Mouse (Mus musculus): ENCODE data around the gene Fzd7.

GRCm38 (mm10) chr1:59484791-59485785, 2.9 kb downstream of the Fzd7 start:
- peak; percentile 13 for TF ChIP-seq POLR2A (IDR thresholded peaks at IDR 0.05; ENCODE audit: insufficient read length, low read depth)
- no peak for TF ChIP-seq MAX (IDR thresholded peaks at IDR 0.05; ENCODE audit: low read depth)
- TF ChIP-seq MYOD1 (IDR thresholded peaks at IDR 0.05; ENCODE audit: control insufficient read depth in 1 of 3, insufficient read length in 2 of 3, low read depth in 2 of 3): no peak
- no peak for TF ChIP-seq POLR2AphosphoS2 (IDR thresholded peaks at IDR 0.05; ENCODE audit: insufficient read length, low read depth)
- no peak for TF ChIP-seq TCF12 (IDR thresholded peaks at IDR 0.05; ENCODE audit: insufficient read depth, poor library complexity, severe bottlenecking)
- no peak for TF ChIP-seq USF1 (IDR thresholded peaks at IDR 0.05; ENCODE audit: low read depth)
- no peak for TF ChIP-seq E2F4 (IDR thresholded peaks at IDR 0.05; ENCODE audit: insufficient read depth)
- TF ChIP-seq MYOG (IDR thresholded peaks at IDR 0.05; ENCODE audit: control insufficient read depth in 1 of 3, insufficient read depth in 1 of 3, insufficient read length in 2 of 3, low read depth in 2 of 3): no peak
- no peak for TF ChIP-seq SRF (IDR thresholded peaks at IDR 0.05; ENCODE audit: control insufficient read depth, insufficient read length, low read depth)
- TF ChIP-seq TCF3 (IDR thresholded peaks at IDR 0.05; ENCODE audit: insufficient read length, low read depth): no peak
- TF ChIP-seq CEBPB (IDR thresholded peaks at IDR 0.05; ENCODE audit: insufficient read depth, poor library complexity, severe bottlenecking): no peak
- no peak for TF ChIP-seq REST (IDR thresholded peaks at IDR 0.05; ENCODE audit: insufficient read depth, insufficient read length)
